Mouse (Mus musculus) MEL (cell line): Measurements from ENCODE around the gene Tom1l2. TPM values are rescaled to one million over a fixed set of nuclear protein-coding genes. Genes with fewer than 3 reads are reported as not detected.

Source experiments
- DNase-seq: peaks from one replicate; pipeline ENCODE4 v3.0.0; 2011; ENCODE audit warnings: low read depth, low spot score
- H3K27ac ChIP-seq: 2 replicates; pipeline ENCODE4 v1.5.1; 2012; ENCODE audit warnings: low read depth, mild to moderate bottlenecking, control low read depth, low read length, moderate library complexity; ENCODE audit not compliant: control insufficient read depth
- H3K27me3 ChIP-seq, 2 experiments: fragments of 150-350 bp in 1 of 2; sonication (generic) in 1 of 2; 2 replicates each; pipeline ENCODE4 v1.6.1; 2012; ENCODE audit warnings: low read length in 2 of 2, mild to moderate bottlenecking in 2 of 2, improper control_type of control experiment in 1 of 2, moderate library complexity in 1 of 2; ENCODE audit not compliant: insufficient read depth in 2 of 2, control insufficient read depth in 1 of 2
- H3K36me3 ChIP-seq, 2 experiments: 2 replicates each; pipeline ENCODE4 v1.6.1; 2012 to 2014; ENCODE audit warnings: low read length in 2 of 2, improper control_type of control experiment in 1 of 2, inconsistent platforms in 1 of 2, mild to moderate bottlenecking in 1 of 2; ENCODE audit not compliant: insufficient read depth in 2 of 2, control insufficient read depth in 1 of 2
- H3K4me1 ChIP-seq, 2 experiments: fragments of 150-350 bp in 1 of 2; sonication (generic) in 1 of 2; 2 replicates each; pipeline ENCODE4 v1.6.1; 2012; ENCODE audit warnings: low read length in 2 of 2, improper control_type of control experiment in 1 of 2, mild to moderate bottlenecking in 1 of 2; ENCODE audit not compliant: insufficient read depth in 2 of 2, control insufficient read depth in 1 of 2
- H3K4me3 ChIP-seq, 2 experiments: fragments of 150-350 bp in 1 of 2; sonication (generic) in 1 of 2; 2 replicates each; pipeline ENCODE4 v1.5.1; 2012; ENCODE audit warnings: low read depth in 2 of 2, low read length in 2 of 2, mild to moderate bottlenecking in 2 of 2, moderate library complexity in 2 of 2, control low read depth in 1 of 2, improper control_type of control experiment in 1 of 2; ENCODE audit not compliant: control insufficient read depth in 1 of 2, insufficient read depth in 1 of 2
- H3K79me2 ChIP-seq: 2 replicates; pipeline ENCODE4 v1.6.1; 2012; ENCODE audit warnings: mild to moderate bottlenecking, low read length, moderate library complexity; ENCODE audit not compliant: control insufficient read depth, poor library complexity, insufficient read depth
- H3K9ac ChIP-seq: 2 replicates; pipeline ENCODE4 v1.6.1; 2012; ENCODE audit warnings: low read depth, mild to moderate bottlenecking, control low read depth, low read length, moderate library complexity; ENCODE audit not compliant: control insufficient read depth, poor library complexity, severe bottlenecking
- H3K9me3 ChIP-seq: fragments of 150-350 bp; sonication (generic); replicated peaks from 2 replicates; pipeline ENCODE4 v1.6.1; 2012; ENCODE audit warnings: mild to moderate bottlenecking, low read length, improper control_type of control experiment, moderate library complexity; ENCODE audit not compliant: insufficient read depth
- BHLHE40 ChIP-seq: IDR thresholded peaks from 2 replicates; pipeline ENCODE4 v1.6.1; 2012; ENCODE audit warnings: low read depth, mild to moderate bottlenecking, inconsistent platforms, low read length, improper control_type of control experiment, borderline replicate concordance
- CHD1 ChIP-seq: IDR thresholded peaks from 2 replicates; pipeline ENCODE4 v1.6.1; 2012; ENCODE audit warnings: low read depth, mild to moderate bottlenecking, inconsistent platforms, low read length, improper control_type of control experiment
- CHD2 ChIP-seq: IDR thresholded peaks from 2 replicates; pipeline ENCODE4 v1.6.1; 2011; ENCODE audit warnings: low read length, improper control_type of control experiment
- E2F4 ChIP-seq: IDR thresholded peaks from 2 replicates; pipeline ENCODE4 v1.6.1; 2011; ENCODE audit warnings: low read depth, low read length, improper control_type of control experiment, borderline replicate concordance
- HCFC1 ChIP-seq: IDR thresholded peaks from 2 replicates; pipeline ENCODE4 v1.6.1; 2012; ENCODE audit warnings: low read depth, mild to moderate bottlenecking, inconsistent platforms, low read length, improper control_type of control experiment, moderate library complexity
- JUND ChIP-seq: IDR thresholded peaks from 2 replicates; pipeline ENCODE4 v1.6.1; 2011; ENCODE audit warnings: low read depth, mild to moderate bottlenecking, improper control_type of control experiment, low read length
- MAFK ChIP-seq: IDR thresholded peaks from 2 replicates; pipeline ENCODE4 v1.6.1; 2011; ENCODE audit warnings: low read depth, mild to moderate bottlenecking, low read length, improper control_type of control experiment, borderline replicate concordance
- MAX ChIP-seq: IDR thresholded peaks from 2 replicates; pipeline ENCODE4 v1.6.1; 2011; ENCODE audit warnings: low read length, improper control_type of control experiment
- MAZ ChIP-seq: IDR thresholded peaks from 2 replicates; pipeline ENCODE4 v1.6.1; 2012; ENCODE audit warnings: low read depth, mild to moderate bottlenecking, inconsistent platforms, low read length, improper control_type of control experiment
- MXI1 ChIP-seq: IDR thresholded peaks from 2 replicates; pipeline ENCODE4 v1.6.1; 2011; ENCODE audit warnings: mild to moderate bottlenecking, low read depth, low read length, improper control_type of control experiment
- NELFE ChIP-seq: IDR thresholded peaks from 2 replicates; pipeline ENCODE4 v1.6.1; 2011; ENCODE audit warnings: low read depth, low read length, improper control_type of control experiment
- NRF1 ChIP-seq: IDR thresholded peaks from 2 replicates; pipeline ENCODE4 v1.6.1; 2014; ENCODE audit warnings: low read depth, mild to moderate bottlenecking, inconsistent platforms, low read length, improper control_type of control experiment, moderate library complexity; ENCODE audit not compliant: poor library complexity, insufficient read depth, severe bottlenecking
- POLR2A ChIP-seq, 2 experiments: IDR thresholded peaks; 2 replicates each; pipeline ENCODE4 v1.6.1; 2011 to 2012; ENCODE audit warnings: low read length in 2 of 2, mild to moderate bottlenecking in 2 of 2, control low read depth in 1 of 2, improper control_type of control experiment in 1 of 2, low read depth in 1 of 2, moderate library complexity in 1 of 2; ENCODE audit not compliant: control insufficient read depth in 1 of 2, insufficient read depth in 1 of 2, poor library complexity in 1 of 2
- POLR2AphosphoS2 ChIP-seq: IDR thresholded peaks from 2 replicates; pipeline ENCODE4 v1.6.1; 2011; ENCODE audit warnings: low read length, improper control_type of control experiment
- RAD21 ChIP-seq: IDR thresholded peaks from 2 replicates; pipeline ENCODE4 v1.6.1; 2011; ENCODE audit warnings: mild to moderate bottlenecking, low read depth, low read length, improper control_type of control experiment
- RCOR1 ChIP-seq: IDR thresholded peaks from 2 replicates; pipeline ENCODE4 v1.6.1; 2012; ENCODE audit warnings: low read depth, mild to moderate bottlenecking, inconsistent platforms, low read length, improper control_type of control experiment
- SIN3A ChIP-seq: IDR thresholded peaks from 2 replicates; pipeline ENCODE4 v1.6.1; 2012; ENCODE audit warnings: low read length, improper control_type of control experiment, inconsistent platforms
- TBP ChIP-seq: IDR thresholded peaks from 2 replicates; pipeline ENCODE4 v1.8.0; 2011; ENCODE audit warnings: low read depth, low read length, improper control_type of control experiment
- TCF12 ChIP-seq: IDR thresholded peaks from 2 replicates; pipeline ENCODE4 v1.6.1; 2014; ENCODE audit warnings: low read depth, mild to moderate bottlenecking, inconsistent platforms, low read length, improper control_type of control experiment, moderate library complexity
- UBTF ChIP-seq: IDR thresholded peaks from 2 replicates; pipeline ENCODE4 v1.6.1; 2012; ENCODE audit warnings: low read depth, mild to moderate bottlenecking, inconsistent platforms, low read length, improper control_type of control experiment, moderate library complexity, borderline replicate concordance; ENCODE audit not compliant: insufficient read depth
- USF1 ChIP-seq: IDR thresholded peaks from 2 replicates; pipeline ENCODE4 v1.6.1; 2014; ENCODE audit warnings: low read depth, mild to moderate bottlenecking, inconsistent platforms, low read length, improper control_type of control experiment, moderate library complexity
- ZC3H11A ChIP-seq: IDR thresholded peaks from 2 replicates; pipeline ENCODE4 v1.6.1; 2012; ENCODE audit warnings: low read depth, mild to moderate bottlenecking, inconsistent platforms, low read length, improper control_type of control experiment
- ZMIZ1 ChIP-seq: IDR thresholded peaks from 2 replicates; pipeline ENCODE4 v1.6.1; 2012; ENCODE audit warnings: low read depth, mild to moderate bottlenecking, inconsistent platforms, low read length, improper control_type of control experiment, moderate library complexity
- ZNF384 ChIP-seq: IDR thresholded peaks from 2 replicates; pipeline ENCODE4 v1.6.1; 2012; ENCODE audit warnings: low read depth, mild to moderate bottlenecking, inconsistent platforms, low read length, improper control_type of control experiment
- polyA plus RNA-seq, 2 experiments: library from polyadenylated mRNA; stranded (reverse) in 1 of 2; unstranded in 1 of 2; fragments of >175 nt in 1 of 2; fragments of >200 nt in 1 of 2; gene quantifications; 2 replicates each; pipeline versions ENCODE4 v1.2.1 to v1.2.4; 2012; ENCODE audit warnings: low replicate concordance in 2 of 2, low read depth in 1 of 2; ENCODE audit not compliant: insufficient read length in 2 of 2, insufficient read depth in 1 of 2, missing spikeins in 1 of 2
- total RNA-seq: library from RNA; depleted of rRNA; stranded (reverse); fragments of 300-350 nt; gene quantifications from 2 replicates; pipeline ENCODE4 v1.2.3, GENCODE M21; 2012

The Tom1l2 gene
- total and polyA plus RNA-seq, 3 experiments = 6.8 to 12.2 TPM; not detected in 1

GRCm38 (mm10) chr11:60210305-60210724, 142.4 kb downstream of the Tom1l2 start:
- H3K4me3 ChIP-seq = peak overlapping the region; percentile 60 to 70
- peaks cover 73% of the 10 kb centered on the region for H3K79me2 ChIP-seq
- TF ChIP-seq POLR2AphosphoS2 (peak; percentile 88), NRF1 (peak; percentile 71), HCFC1 (peak; percentile 72), RAD21 (no peak), BHLHE40 (no peak), USF1 (peak; percentile 27; the same call in 1 of the 2 replicates), MXI1 (peak; percentile 95), NELFE (peak; percentile 91), MAZ (peak; percentile 54; the same call in 1 of the 2 replicates), RCOR1 (no peak), JUND (no peak), ZC3H11A (no peak), MAX (peak; percentile 75), E2F4 (peak; percentile 86; the same call in 1 of the 2 replicates), TCF12 (peak; percentile 64), UBTF (no peak), CHD1 (no peak), CHD2 (peak; percentile 61; the same call in 1 of the 2 replicates), ZNF384 (no peak), ZMIZ1 (peak; percentile 98), POLR2A (IDR thresholded peaks at IDR 0.05; ENCODE audit: control insufficient read depth in 1 of 2, insufficient read depth in 1 of 2, low read depth in 1 of 2, low read length in 2 of 2, poor library complexity in 1 of 2) (peak; percentile 19 to 98; a peak in 3 of 4 replicates), SIN3A (peak; percentile 92), TBP (peak; percentile 83), MAFK (no peak)
- H3K9me3 ChIP-seq = no peaks in the 10 kb centered on the region
- peaks cover 10 to 30% of the 10 kb centered on the region in 2 experiments for H3K4me1 ChIP-seq
- peak; percentile 99 for DNase-seq
- peak overlapping the region; percentile 80 for H3K9ac ChIP-seq
- H3K36me3 ChIP-seq = peaks cover 11 to 20% of the 10 kb centered on the region in 2 experiments
- no peaks in the 10 kb centered on the region for H3K27me3 ChIP-seq
- H3K27ac ChIP-seq = peak overlapping the region; percentile 92
